Mouse (Mus musculus) testis, postnatal 14 days (tissue): ENCODE results near the gene Jak3.
"Not testable (repeated sequence)": the region's sequence is repeated elsewhere in the genome, so short reads cannot be mapped to it uniquely, and the experiment has no call there.

Source experiments
- DNase-seq: peaks from one replicate; pipeline ENCODE4 v3.0.0; 2021; ENCODE audit warnings: low spot score

Gene Jak3

DNA sequence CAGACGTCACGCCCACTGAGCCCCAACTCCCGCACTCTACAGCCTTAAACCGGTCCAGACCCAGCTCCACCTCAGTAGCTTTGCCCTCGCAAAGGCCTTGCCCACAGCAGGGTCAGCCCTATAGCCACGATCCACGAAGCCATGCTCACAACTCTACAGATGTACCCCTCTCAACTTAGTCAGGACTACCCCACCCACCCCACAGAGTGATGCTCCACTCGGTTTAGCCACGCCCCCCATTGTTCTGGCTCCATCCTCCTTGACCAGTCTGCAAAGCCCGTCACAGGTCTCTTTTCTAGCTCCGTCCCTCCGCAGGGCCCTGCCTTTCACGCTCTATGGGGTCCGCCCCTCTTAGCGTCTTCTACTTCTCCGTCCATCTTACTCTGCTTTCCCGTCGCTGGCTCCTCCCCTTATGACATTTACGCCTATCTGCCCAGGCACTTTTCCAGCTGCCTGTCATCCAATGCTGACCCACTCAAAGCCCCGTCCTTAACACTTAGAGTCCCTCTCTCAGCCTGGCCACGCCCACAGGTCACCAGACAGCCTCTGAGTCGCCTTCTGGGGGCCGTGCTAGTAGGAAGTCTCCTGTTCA lies 10.1 kb downstream of the Jak3 start:
- no peak for DNase-seq

DNA sequence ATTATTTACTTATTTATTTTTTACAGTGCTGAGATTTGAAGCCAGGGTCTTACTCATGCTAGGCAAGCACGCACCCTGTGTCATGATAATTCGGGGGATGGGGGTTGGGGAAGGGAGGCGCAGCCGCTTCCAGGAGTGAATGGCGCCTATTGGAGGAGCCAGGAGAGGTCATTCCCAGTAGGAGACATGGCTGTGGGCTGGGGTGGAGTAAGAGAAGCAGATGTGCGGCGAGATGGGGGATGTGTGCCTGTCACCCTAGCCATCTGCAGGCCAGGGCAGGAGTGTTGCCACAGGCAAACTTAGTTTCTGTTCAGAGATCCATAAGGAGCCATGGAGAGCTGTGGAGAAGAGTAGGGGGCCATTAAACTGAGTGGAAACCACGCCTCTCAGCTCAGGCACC lies 11.5 kb downstream of the Jak3 start:
- DNase-seq, result no peak

DNA sequence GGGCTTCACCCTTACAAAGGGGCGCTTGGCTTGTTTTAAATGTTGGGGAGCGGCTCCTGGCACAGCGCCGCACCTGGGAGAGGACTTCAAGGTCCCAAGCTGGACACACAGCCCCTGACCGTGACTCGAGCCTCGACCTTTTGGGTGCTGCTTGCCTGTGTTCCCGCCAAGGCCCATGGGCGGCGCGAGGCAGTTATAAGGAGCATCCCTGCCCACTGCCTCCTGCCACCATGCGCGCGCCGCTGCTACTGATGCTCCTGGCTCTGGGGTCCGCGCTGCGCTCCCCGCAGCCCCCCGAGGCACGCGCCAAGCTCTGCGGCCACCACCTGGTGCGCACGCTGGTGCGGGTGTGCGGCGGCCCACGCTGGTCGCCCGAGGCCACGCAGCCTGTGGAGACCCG lies 12.9 kb downstream of the Jak3 start, which contains the start of gene Insl3:
Insl3 (plus strand) TSS at position 187 of the 400 bp plus-strand sequence.
- DNase-seq, result no peak

DNA sequence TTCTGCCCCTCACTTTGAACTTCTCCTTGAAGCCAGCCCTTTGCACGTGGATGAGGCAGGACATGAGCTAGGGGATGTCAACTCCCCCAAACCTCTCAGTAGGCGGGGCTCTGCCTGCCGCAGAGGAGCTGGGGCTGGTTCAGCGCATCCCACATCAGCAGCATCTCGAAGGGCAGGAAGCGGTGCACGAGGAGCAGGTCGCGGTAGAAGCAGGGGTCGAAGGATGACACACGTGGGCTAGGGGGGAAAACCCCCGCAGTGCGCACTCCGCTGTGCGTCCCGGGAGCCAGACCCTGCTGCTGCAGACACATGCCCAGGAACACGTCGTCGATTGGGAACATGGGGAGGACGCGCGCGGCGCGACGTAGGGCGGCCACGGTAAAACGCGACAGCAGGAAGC lies 16.4 kb downstream of the Jak3 start:
- DNase-seq, result no peak

DNA sequence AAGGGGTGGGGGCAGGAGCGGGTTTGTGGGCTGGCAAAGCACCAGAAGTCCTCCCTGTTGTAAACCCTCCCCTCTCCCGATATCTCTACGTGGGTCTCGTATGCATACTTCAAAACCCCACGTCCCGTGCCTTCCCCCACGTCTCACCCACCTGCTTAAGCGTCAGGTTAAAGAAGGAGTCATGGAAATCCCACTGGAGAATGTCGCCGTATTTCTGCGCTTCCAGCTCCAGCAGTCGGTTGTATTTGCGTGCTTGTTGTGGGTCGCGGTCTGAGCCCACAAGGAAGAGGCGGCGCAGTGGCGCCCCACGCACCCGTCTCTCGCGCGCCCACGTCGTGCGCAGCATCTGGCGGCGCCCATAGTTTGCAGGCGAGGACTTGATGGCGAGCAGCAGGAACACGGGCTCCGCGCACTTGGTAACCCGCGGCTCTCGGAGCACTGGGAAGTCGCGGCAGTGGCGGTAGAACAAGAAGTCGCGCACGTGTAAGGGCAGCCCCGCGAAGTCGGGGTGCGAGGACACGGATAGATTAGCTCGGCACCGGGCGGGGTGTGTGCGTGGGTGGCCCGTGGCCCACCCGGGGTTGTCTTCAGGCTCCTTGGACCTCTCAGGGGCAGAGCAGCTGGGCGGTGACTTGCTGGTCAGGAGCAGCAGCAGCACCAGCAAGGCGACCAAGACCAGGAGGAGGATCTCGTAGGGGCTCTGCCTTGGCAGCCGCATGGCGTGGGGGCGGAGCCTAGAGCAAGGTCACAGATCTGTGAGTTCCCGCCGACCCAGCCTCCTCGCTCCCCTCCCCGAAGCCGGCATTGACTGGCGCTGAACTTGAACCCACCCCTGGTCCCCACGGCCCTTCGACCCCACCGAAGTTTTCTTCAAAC lies 17.3 kb downstream of the Jak3 start:
- DNase-seq, result no peak

DNA sequence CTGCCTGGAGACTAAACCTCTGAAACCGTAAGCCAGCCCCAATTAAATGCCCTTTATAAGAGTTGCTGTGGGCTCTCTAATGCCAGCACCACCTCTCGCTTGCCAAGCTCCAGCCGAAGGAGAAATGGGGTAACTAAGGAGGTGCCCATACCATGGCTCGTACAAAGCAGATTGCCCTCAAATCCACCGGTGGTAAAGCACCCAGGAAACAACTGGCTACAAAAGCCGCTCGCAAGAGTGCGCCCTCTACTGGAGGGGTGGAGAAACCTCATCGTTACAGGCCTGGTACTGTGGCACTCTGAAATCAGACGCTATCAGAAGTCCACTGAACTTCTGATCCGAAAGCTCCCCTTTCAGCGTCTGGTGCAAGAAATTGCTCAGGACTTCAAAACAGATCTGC lies 19.4 kb downstream of the Jak3 start:
- DNase-seq, result not testable (repeated sequence)

DNA sequence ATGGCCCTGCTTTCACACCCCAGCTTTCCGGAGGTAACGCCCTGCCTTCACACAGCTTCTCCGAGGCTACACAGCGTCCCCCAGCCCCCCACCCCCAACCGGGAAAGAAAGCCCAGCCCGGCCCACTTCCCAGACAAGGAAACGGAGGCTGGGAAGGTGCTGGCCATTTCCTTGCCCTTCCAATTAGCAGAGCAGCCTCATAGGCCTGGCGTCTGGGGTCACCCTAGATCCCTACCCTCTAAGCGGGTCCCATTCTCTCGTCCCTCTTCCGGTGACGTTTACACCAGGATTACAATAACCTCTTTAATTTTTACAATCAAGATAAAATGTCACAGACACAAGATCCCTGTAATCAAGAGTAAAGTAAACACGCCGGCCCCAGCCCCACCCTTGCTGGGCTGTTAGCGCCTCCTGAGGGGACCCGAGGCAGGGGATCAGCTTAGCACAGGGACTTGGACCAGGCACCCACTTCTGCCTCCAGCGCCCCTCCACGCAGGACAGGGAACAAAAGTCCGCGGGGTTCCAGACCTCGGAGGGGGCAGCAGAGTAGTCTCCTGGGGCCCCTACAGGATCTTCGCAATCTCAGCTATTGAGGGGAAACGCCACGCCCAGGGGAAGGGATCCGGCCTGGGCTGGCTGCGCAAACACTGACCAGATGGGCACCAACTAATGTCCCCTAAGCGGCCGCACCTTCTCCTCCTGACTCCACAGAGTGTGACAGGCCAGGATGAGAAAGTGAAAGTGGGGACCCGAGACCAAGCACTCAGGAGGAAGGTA lies 24.6 kb downstream of the Jak3 start:
- DNase-seq, result no peak

DNA sequence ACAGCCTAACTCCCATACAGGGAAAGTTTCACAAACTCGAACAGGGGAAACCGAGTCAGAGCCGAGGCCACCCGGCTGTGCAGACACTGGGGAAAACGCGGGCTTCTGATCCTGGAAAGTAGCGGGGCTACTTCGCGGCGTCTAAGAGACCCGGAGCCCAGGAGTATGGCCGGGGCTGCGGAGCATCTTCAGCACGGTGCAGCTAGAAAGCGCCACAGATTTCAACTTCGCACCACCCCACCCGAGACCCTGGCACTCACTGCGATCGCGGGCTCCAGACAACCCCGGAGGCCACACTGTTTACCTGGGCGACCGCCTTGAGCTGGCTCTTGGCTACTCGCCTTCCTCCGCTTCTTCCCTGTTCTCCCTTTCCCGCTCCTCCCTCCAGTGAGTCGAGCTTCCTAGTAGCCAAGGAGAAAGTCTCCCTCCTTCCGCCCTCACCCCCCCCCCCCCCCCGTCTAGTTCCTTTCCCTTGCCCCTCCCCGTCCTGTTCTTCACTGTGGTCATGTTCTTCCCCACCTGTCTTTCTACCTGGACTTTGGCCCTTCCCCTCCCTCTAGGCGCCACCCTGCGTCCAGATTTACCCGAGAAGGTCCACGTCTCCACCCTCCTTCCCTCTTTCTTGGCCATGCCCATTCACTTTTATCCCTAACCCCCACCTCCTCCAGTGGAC lies 25.5 kb downstream of the Jak3 start, which contains the start of gene B3gnt3:
B3gnt3 (minus strand) TSS at position 376 of the 673 bp plus-strand sequence.
- DNase-seq, result no peak

DNA sequence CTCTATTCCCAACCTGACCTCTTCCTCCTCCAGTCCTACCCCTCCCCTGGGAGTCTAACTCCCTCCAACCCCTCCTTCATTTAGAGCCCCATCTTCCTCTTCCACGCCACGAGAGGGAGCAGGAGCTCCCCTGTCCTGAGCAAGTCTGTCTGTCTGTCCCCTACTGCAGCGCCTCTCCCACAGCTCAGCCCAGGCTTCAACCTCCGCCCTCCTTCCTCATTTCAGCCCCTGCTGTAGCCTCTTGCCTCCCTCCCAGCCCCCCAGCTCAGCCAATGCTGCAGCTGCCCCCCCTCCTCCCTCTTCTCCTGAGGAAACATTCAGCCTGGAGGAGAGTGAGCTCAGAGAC lies 26.0 kb downstream of the Jak3 start:
- no peak for DNase-seq

DNA sequence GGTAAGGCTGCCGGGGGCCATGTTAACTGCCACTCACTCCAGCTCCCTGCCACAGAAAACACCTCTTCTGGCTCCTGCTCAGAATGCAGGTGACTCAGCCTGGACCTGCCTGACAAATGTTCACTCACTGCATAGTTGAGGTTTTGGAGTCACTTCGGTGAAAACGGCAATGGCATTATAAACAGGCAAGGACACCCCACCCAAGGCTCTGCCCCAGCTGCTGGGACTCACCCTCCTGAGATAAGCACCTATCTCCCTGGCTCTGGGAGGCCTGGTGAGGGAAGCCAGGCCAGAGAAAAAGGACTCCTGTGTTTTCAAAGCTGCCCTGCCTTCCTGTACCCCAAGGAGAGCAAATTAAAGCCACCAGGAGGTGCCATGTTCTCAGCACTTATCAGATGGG lies 26.8 kb downstream of the Jak3 start:
- DNase-seq, result no peak

DNA sequence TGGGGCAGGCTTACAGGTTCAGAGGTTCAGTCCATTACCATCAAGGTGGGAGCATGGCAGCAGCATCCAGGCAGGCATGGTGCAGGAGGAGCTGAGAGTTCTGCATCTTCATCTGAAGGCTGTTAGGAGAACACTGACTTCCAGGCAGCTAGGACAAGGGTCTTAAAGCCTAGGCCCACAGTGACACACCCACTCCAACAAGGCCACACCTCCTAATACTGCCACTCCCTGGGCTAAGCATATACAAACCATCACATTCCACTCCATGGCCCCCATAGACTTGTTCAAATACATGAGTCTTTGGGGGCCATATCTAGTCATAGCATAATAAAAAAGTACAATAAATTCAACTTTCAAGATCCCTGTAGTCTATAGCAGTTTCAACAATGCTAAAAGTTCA lies 27.3 kb downstream of the Jak3 start:
- DNase-seq, result not testable (repeated sequence)

DNA sequence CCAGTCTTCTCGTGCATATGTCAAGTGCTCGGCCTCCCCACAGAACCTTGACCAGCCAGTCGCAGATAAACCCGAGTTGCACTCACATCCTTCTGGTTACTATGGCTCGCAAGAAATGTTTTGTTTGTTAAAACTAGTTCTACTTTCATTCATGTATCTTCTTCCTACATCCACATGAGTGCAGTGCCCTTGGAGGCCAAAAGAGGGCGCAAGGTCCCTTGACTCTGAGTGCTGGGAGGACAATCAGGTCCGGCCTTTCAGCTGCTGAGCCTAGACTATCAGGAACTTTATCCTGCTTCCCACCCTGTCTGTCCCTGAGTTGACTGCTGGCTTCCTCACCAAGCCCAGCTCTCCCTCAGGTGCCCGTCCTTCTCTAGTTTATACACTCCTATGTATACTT lies 31.8 kb downstream of the Jak3 start:
- DNase-seq, result no peak

DNA sequence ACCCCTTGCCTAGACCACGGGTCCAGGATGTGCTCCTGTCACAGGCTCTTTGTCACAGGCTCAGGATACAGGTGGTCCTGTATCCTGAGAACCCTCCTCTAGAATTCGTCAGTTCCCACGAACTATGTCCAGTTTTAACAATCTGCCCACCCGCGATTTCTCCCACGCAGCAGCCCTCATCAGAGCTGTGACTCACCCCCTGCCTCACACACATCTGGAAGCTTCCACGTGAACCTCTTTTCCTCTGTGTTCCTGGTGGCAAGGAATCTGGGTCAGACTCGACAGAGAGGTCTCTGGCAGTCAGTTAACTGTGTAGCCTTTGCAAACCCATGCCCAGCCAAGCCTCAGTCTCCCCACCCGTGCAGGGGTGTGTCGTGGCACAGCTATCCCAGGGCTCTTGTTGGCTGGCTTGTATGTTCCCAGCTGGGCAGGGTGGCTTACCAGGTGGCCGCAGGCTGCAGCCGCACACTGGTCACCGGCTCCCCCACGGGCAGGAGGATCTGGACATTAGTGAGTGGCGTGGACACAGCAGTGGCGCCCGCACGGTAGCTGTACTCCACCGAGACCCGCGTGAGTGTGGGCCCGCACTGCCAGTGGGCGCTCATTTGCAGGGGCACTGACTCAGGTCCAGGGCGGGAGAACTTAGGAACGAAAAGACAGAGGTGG lies 33.2 kb downstream of the Jak3 start:
- no peak for DNase-seq

DNA sequence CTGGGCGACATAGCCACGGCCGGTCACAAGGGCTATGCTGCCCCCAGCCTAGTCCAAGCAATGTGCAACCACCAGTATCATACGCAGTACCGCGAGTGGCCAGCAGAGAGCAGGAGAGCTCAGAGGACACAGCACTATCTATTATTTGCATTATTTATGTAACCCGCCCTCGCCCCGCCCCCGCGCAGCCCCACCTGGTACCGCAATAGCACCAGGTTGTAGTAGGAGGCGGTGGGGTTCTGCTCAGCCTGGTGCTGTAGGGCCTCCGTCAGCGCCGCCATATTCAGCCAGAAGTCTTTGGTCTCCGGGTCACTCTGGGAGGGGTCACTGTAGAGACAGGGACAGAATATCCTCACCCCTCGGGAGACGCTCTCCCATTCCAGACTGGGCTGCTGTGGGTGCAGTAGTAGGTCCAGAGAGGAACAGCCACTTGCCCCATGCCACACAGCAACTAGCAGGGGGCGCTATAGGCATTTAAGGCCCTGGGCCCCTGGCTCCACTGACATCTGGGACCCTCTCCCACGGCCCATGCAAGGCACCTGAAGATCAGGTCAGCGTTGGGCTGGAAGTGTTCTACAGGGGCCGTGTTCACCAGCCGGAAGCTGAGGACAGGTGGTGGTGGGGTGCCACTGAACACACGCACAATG lies 33.8 kb downstream of the Jak3 start:
- peak; percentile 69 for DNase-seq

DNA sequence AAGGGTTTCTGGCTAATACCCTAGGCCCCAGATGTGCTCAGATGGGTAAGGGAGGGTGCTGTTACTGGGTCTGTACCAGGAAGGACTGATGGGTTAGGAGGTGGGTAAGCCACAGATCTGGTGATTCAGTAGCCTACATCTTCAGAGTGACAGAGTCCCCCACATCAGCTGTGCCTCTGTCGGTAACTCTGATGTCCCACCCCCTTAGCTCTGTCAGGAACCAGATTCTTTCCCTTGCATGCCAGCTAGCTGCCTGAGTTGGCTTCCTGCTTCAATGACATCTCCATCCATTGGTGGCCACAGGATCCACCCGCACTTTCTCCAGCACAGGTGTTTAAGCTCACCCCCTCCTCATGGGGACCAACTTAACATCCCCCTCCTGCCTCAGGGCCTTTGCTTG lies 35.5 kb downstream of the Jak3 start:
- no peak for DNase-seq

DNA sequence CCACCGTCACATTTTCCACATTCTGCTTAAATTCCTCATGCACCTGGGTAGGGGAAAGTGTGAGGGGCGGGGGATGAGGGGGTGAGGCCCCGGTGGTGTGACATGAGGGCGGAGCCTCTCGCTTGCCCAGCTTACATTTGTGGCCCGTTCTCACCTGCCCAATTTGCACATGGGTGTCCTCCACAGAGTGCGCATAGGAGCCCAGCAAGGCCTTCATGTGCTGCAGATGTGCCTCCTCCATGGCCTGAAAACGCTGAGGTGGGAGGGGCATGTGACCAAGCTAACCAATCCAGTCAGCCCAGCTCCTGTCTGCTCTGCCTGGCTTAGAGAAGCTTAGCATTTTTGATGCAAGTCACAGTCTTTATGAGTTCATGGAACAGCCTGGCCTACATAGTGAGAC lies 39.4 kb downstream of the Jak3 start:
- no peak for DNase-seq

DNA sequence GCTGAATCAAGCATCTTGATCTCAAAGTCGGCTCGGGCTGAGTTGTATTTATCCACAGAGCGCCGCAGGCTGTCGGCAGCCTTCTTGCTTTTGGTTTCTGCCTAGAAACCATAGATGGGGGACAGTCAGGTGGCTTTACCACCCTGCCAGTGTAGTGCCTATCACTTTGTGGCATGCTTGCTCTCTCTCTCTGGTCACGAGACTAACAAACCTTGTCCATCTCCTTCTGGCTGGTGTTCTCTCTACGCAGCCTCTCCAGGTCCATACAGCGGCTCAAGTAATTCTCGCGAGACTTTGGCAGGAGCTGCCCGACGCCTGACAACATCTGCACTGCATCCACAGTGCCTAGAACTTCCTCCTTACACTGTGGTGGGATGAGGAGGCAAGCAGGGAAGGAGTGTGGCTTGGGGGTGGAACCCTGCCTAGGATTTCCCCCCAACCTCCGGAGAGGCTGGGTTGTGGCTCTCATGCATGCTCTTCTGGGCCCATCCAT lies 40.5 kb downstream of the Jak3 start:
- DNase-seq, result no peak

DNA sequence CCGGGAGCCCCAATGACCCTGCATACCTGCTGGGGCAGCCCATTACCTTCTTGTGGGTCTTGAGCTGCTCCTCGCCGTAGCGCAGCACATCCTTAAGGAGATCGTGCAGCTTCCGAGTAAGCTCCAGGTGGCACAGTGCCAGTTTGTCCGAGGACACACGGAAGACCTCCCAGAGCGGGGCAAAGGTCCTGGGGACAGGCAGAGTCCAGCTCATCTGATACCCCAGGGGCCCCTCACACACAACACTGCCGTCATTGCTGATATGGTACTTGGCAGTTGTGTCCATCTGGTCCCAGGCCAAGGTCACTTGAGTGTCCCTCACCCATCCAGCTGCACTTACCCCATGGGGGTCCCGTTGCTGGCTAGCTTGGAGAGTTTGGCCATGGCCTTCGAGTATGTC lies 41.0 kb downstream of the Jak3 start:
- DNase-seq, result no peak

DNA sequence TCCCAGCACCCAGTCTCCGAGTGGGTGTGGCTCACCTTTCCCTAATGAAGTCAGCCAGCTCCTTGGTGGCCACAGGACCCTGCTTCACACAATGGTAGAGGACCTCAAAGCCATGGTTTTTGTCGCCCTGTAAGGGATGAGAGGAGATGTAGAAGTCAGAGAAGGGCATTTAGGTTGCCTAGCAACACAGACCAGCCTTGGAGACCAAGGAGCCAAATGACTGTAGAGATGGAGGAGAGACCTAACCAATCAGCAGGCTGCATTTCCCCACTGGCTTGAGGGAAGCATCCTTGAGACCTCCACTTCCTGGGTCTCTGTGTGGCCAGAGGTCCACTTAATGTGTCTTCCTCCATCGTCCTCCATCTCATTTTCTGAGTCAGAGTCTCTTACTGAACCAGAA lies 42.2 kb downstream of the Jak3 start:
- DNase-seq, result no peak

DNA sequence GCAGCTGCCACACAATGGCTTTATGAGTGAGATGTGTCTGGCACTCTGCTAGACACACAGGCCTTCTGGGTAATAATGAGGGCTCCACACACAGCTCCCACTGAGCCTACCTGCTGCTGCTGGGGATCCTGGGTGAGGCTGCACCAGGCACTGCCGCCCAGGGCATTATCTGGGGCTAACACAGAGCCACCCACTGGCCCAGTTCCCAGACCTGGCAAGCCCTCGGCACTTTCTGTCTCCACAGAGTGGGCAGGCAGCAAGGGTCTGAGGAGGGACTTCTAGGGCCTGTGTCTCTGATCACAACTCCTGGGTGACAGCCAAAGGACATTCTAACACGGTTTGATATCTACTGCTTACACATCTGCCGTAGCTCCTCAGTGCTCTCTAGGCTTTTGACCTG lies 43.1 kb downstream of the Jak3 start:
- DNase-seq, result peak; percentile 55

DNA sequence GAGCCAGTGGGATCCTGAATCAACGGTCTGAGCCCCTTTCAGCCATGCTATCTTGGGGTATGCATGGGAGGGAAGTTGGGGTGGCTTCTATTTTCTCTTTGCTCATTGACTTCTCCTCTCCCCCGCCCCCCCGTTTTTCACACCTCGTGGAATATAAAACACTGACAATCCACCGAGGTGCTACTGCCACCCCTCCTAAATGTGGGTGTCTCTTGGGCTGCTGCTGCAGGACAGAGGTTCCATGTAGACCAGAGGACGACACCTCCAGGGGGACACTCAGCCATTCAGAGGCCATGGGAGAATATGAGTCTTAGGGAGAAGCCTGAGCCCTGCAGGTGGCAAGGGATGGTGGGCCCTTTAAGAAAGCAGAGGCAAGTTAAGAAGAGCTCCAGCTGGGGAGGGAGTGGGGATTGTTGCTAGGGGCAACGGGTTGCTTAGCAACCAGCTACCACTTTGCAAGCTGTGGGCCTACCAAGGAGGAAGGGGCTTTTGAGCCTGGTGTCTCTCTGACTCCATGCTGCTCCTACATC lies 43.9 kb downstream of the Jak3 start:
- no peak for DNase-seq
